Mouse (Mus musculus) kidney, postnatal 36 days (tissue): Measurements from ENCODE around the gene Gm8897.
"Not testable (repeated sequence)": the region's sequence is repeated elsewhere in the genome, so short reads cannot be mapped to it uniquely, and the experiment has no call there.

Experiments used
- DNase-seq, 2 experiments: peaks; one replicate each; pipeline ENCODE4 v3.0.0; 2021 to 2022; ENCODE audit warnings: mixed read lengths in 2 of 2

Gm8897 gene

DNA sequence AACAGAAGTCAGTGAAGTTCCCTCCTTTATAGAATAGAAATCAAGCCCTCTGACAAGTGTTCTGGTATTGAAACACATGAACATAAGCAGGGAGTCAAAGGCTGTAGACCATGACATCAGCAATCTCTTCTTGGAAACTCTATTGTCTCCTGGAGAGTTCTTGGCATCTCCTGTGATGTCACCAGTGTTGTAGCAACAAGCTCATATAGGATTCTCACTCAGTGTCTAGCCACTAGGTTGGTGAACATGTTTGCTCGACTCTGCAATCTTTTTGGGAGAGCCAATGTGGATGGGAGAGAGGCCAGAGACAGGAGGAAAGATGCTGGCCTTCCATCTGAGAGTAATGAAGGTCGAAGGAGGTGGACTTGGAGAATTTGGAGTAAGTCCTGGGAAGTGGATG is at the start of gene Gm8897:
Gene Gm8897, plus strand, starts transcription at position 301 of the 400 bp plus-strand sequence.
- DNase-seq: not testable (repeated sequence)

DNA sequence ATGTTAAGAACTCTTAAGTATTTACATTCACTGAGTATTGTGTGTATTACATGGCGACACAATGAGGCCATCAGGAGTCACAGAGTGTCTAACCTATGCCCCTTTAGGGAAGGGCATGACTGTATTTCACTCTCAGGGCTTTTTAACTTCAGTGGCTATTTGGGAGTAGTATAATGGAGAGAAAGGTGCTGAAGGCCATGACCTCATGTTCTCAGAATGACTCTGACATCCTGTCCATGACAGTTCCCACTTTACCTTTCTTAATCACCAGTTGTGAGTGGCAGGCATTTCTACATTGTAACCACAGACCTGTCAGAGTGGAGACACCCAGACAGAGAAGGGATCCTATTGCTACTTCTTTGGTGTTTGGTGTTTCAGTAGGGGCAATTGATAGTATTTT is 473 bp downstream of the Gm8897 start:
- not testable (repeated sequence) for DNase-seq
